Mouse (Mus musculus) cortical plate, adult 2 months (tissue): ENCODE results near the gene Sprr4. TPM values are rescaled to one million over a fixed set of nuclear protein-coding genes. Genes with fewer than 3 reads are reported as not detected.

Experiments used
- H3K27ac ChIP-seq: fragments of 200-500 bp; 2 replicates; pipeline ENCODE4 v1.5.1; 2012; ENCODE audit warnings: low read length, control low read depth, inconsistent platforms; ENCODE audit not compliant: insufficient read depth
- H3K4me1 ChIP-seq: fragments of 200-500 bp; 2 replicates; pipeline ENCODE4 v1.6.1; 2011; ENCODE audit warnings: low read length; ENCODE audit not compliant: control insufficient read depth, insufficient read depth
- H3K4me3 ChIP-seq: fragments of 200-500 bp; 2 replicates; pipeline ENCODE4 v1.5.1; 2011; ENCODE audit warnings: mild to moderate bottlenecking, low read length, control low read depth; ENCODE audit not compliant: insufficient read depth
- CTCF ChIP-seq: fragments of 200-500 bp; IDR thresholded peaks from 2 replicates; pipeline ENCODE4 v1.5.1; 2011; ENCODE audit warnings: mild to moderate bottlenecking, control low read depth, low read length; ENCODE audit not compliant: insufficient read depth; ENCODE audit errors: extremely low read depth
- POLR2A ChIP-seq: fragments of 200-500 bp; IDR thresholded peaks from 2 replicates; pipeline ENCODE4 v1.6.1; 2011; ENCODE audit warnings: mild to moderate bottlenecking, low read length, control low read depth; ENCODE audit not compliant: insufficient read depth; ENCODE audit errors: extremely low read depth
- polyA plus RNA-seq: library from polyadenylated mRNA; depleted of rRNA; stranded (reverse); fragments of >200 nt; gene quantifications from 2 replicates; pipeline ENCODE4 v1.2.3, GENCODE M21; 2012; rRNA removed

Sprr4 gene
- polyA plus RNA-seq, 1 experiment: not detected

DNA sequence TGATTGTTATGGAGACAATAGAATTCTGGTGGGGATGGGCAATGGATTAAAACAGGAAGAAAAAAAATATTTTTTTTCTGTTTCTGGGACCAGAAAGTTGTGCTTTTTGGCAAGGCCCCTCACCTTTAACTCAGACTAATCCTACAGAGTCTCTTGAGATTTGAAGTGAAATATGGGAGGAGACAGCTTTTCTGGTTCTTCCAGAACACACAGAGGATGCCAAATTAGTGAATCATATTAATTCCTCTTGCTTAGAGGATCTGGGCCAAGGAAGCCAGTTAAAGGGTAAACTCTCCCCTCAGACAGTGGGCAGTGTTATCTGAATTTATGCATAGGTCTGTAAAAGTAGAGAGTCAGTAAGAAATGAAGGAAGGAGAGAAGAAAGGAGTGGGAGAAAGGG lies 32.9 kb downstream of the Sprr4 start:
- Histone ChIP-seq H3K4me3 (no peak overlapping the region), H3K4me1 (no peaks in the 10 kb centered on the region), H3K27ac (no peak overlapping the region)
- no peak for TF ChIP-seq CTCF
- TF ChIP-seq POLR2A: no peak

DNA sequence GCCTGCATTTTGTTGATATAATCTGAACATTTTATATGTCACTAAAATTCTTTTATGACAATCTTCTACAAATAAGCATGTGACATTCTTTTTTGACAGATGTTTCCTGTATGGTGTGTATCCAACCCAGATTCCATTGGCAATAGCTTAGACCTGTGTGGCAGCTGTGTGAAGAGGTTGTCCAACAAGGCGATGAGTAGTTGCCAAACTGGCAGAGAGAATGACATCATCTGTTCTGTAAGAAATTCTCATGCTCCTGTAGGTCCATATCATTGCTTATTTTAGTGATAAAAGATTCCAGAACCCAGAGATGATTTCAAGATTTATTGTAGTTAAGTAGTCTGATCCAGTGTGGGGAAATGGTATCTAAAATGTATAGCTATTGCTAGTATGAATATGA lies 33.7 kb downstream of the Sprr4 start:
- TF ChIP-seq POLR2A (no peak), CTCF (no peak)
- Histone ChIP-seq H3K27ac (no peak overlapping the region), H3K4me3 (no peak overlapping the region), H3K4me1 (no peaks in the 10 kb centered on the region)

DNA sequence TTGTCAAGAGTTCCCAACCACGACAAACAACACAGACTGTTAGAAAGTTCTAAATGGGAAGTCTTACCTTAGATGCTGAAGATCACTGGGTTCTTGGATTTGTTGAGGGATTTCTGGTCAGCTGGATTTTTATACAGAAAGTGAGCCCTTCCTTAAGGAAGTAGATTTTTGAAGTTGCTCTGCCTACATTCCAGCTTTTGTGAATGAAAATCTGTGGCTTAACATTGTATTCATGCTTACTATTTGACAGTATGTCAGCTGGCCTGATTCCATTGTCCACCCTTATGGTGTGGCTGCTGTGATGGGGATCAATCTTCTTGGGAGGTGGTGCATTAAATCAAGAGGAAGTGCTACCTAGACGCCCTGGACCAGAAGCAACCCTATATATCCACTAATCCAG lies 41.7 kb downstream of the Sprr4 start, which contains the start of gene Sprr3:
Gene Sprr3, minus strand, starts transcription at position 101 of the 400 bp plus-strand sequence.
- TF ChIP-seq POLR2A (no peak), CTCF (no peak)
- H3K27ac ChIP-seq: no peak within 1 kb of the TSS
- no peaks in the 10 kb centered on the region for H3K4me1 ChIP-seq
- no peak within 1 kb of the TSS for H3K4me3 ChIP-seq

DNA sequence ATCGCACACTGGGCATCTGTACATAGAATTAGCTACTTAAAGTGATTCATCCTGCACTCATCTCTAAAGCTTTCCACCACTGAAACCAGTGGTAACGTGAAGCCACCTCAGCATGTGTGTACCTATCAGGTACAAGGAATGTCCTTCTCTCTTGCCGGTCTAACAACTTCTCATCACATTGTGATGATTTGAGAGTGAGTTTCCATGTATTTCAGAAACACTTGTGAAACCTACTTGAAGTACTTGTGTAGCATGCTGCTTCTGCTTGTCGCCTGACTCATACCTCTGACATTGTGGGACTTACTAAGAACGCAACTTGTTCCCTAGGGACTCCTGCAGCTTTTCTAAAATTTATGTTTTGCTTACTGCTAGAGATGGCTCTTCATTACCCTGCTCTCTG lies 45.1 kb downstream of the Sprr4 start:
- Histone ChIP-seq H3K4me3 (no peak overlapping the region), H3K27ac (no peak overlapping the region), H3K4me1 (no peaks in the 10 kb centered on the region)
- TF ChIP-seq CTCF (no peak), POLR2A (no peak)

Other genes starting within 250 kb of the Sprr4 start
- 0.11 TPM in 1 of 2 replicates, not detected in the other for gene Sprr2a3, start 215.1 kb downstream of the Sprr4 start, polyA plus RNA-seq
- not detected in 2 replicates for gene Sprr2b, start 183.9 kb downstream of the Sprr4 start, polyA plus RNA-seq
- not detected in 2 replicates for gene Sprr2d, start 161.4 kb downstream of the Sprr4 start, polyA plus RNA-seq
- gene Sprr2e, start 148.3 kb downstream of the Sprr4 start, polyA plus RNA-seq: not detected in 2 replicates
- not detected in 2 replicates for gene Sprr2f, start 135.3 kb downstream of the Sprr4 start, polyA plus RNA-seq
- not detected in 2 replicates for gene Sprr2h, start 114.8 kb downstream of the Sprr4 start, polyA plus RNA-seq
- not detected in 2 replicates for gene Sprr2i, start 92.5 kb downstream of the Sprr4 start, polyA plus RNA-seq
- not detected in 2 replicates for gene Sprr2j-ps, start 82.4 kb downstream of the Sprr4 start, polyA plus RNA-seq
- gene Gm9774, start 71.1 kb downstream of the Sprr4 start, polyA plus RNA-seq: 11.5 TPM in 2 replicates
- gene Sprr2k, start 67.9 kb downstream of the Sprr4 start, polyA plus RNA-seq: not detected in 2 replicates
- gene Sprr1b, start 61.7 kb downstream of the Sprr4 start, polyA plus RNA-seq: not detected in 2 replicates
- not detected in 2 replicates for gene Sprr3, start 41.8 kb downstream of the Sprr4 start, polyA plus RNA-seq
- 0.26 and 0.42 TPM in 2 replicates for gene Sprr1a, start 14.6 kb downstream of the Sprr4 start, polyA plus RNA-seq
- gene 2310046K23Rik, start 34.0 kb upstream of the Sprr4 start, polyA plus RNA-seq: not detected in 2 replicates
- gene Ivl, start 73.2 kb upstream of the Sprr4 start, polyA plus RNA-seq: not detected in 2 replicates
- not detected in 2 replicates for gene Smcp, start 88.5 kb upstream of the Sprr4 start, polyA plus RNA-seq
- not detected in 2 replicates for gene 2210017I01Rik, start 107.0 kb upstream of the Sprr4 start, polyA plus RNA-seq
- gene Lce6a, start 121.2 kb upstream of the Sprr4 start, polyA plus RNA-seq: not detected in 2 replicates
- gene Lce1a1, start 147.8 kb upstream of the Sprr4 start, polyA plus RNA-seq: not detected in 2 replicates
- gene Lce1b, start 156.4 kb upstream of the Sprr4 start, polyA plus RNA-seq: not detected in 2 replicates
- not detected in 2 replicates for gene Lce1a2, start 169.8 kb upstream of the Sprr4 start, polyA plus RNA-seq
- not detected in 2 replicates for gene Lce1c, start 178.8 kb upstream of the Sprr4 start, polyA plus RNA-seq
- not detected in 2 replicates for gene Lce1d, start 186.7 kb upstream of the Sprr4 start, polyA plus RNA-seq
- not detected in 2 replicates for gene Lce1e, start 208.6 kb upstream of the Sprr4 start, polyA plus RNA-seq
- gene Lce1f, start 219.9 kb upstream of the Sprr4 start, polyA plus RNA-seq: not detected in 2 replicates
- gene Gm38119, start 238.6 kb upstream of the Sprr4 start, polyA plus RNA-seq: not detected in 2 replicates